Mouse (Mus musculus) lung, postnatal 0 days (tissue): ENCODE results near the gene Fibcd1. TPM values are rescaled to one million over a fixed set of nuclear protein-coding genes. Genes with fewer than 3 reads are reported as not detected.

Experiments
- ATAC-seq: fragments of 200-750 bp; cut with Nextera tagmentation; 2 replicates; pipeline ENCODE4 v1.8.0; 2017; ENCODE audit warnings: moderate library complexity
- DNase-seq: peaks from one replicate; pipeline ENCODE4 v3.0.0-alpha.2; 2016; ENCODE audit warnings: low spot score
- H3K27ac ChIP-seq: fragments of 300-500 bp; sonication (generic); 2 replicates; pipeline ENCODE4 v1.5.1; 2014; ENCODE audit warnings: antibody characterized with exemption, mild to moderate bottlenecking, low read length, mixed read lengths
- H3K27me3 ChIP-seq: fragments of 300-500 bp; sonication (generic); replicated peaks from 2 replicates; pipeline ENCODE4 v1.6.1; 2014; ENCODE audit warnings: low read length, mixed read lengths; ENCODE audit not compliant: insufficient read depth
- H3K36me3 ChIP-seq: fragments of 300-500 bp; sonication (generic); 2 replicates; pipeline ENCODE4 v1.6.1; 2014; ENCODE audit warnings: low read length, mixed read lengths; ENCODE audit not compliant: insufficient read depth
- H3K4me1 ChIP-seq: fragments of 300-500 bp; sonication (generic); 2 replicates; pipeline ENCODE4 v1.6.1; 2014; ENCODE audit warnings: antibody characterized with exemption, low read depth, low read length, mixed read lengths; ENCODE audit not compliant: insufficient read depth
- H3K4me2 ChIP-seq: fragments of 300-500 bp; sonication (generic); replicated peaks from 2 replicates; pipeline ENCODE4 v1.6.1; 2014; ENCODE audit warnings: low read depth, mild to moderate bottlenecking, low read length, moderate library complexity, mixed read lengths
- H3K4me3 ChIP-seq: fragments of 300-500 bp; sonication (generic); 2 replicates; pipeline ENCODE4 v1.5.1; 2014; ENCODE audit warnings: low read depth, low read length
- H3K9ac ChIP-seq: fragments of 300-500 bp; sonication (generic); replicated peaks from 2 replicates; pipeline ENCODE4 v1.6.1; 2014; ENCODE audit warnings: low read depth, mild to moderate bottlenecking
- H3K9me3 ChIP-seq: fragments of 300-500 bp; sonication (generic); 2 replicates; pipeline ENCODE4 v1.6.1; 2016; ENCODE audit warnings: low read length, mixed read lengths
- CTCF ChIP-seq: IDR thresholded peaks from 2 replicates; pipeline ENCODE4 v1.5.1; 2016; ENCODE audit warnings: antibody characterized with exemption, mild to moderate bottlenecking
- EP300 ChIP-seq: IDR thresholded peaks from 2 replicates; pipeline ENCODE4 v1.6.1; 2016; ENCODE audit warnings: antibody characterized with exemption, mild to moderate bottlenecking, control low read depth
- WGBS: fragments of 180-500 bp; shearing (Covaris S2); extraction: QIAGEN DNeasy Blood & Tissue Kit; methylation state at CpG from one replicate; pipeline ENCODE4 v1.1.7; 2014; 5-methylcytosine and 5-hydroxymethylcytosine counted together
- polyA plus RNA-seq: library from polyadenylated mRNA; unstranded; fragments of >200 nt; fragmentation: Nextera tagmentation; extraction: Ambion mirVana; gene quantifications from 2 replicates; pipeline ENCODE4 v1.2.1, GENCODE M21; 2015

Fibcd1 gene
- polyA plus RNA-seq, 1 experiment from 2014 or later: 0.08 TPM

DNA sequence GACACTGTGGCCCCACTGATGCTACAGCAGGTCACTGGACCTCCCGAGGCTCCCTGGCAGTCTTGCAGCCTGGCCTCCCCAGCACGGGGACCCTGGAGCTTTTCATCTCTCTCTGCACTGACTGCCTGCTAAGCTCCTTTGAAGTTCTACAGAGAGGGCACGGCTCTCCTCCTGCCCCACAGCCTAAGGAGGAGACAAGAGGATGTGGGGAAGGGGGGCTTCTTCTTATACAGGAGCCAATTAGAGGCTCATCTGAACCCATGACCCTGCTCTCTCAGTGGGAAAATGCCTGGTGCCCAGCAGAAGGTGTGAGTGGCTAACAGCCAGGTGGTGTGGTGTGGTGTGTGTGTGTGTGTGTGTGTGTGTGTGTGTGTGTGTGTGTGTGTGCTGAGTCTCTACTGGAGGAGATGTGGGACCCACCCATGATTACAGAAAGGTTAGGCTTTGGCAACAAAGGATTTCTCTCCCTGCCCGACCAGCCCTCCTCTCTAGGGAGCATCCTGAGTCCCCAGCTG is 17.4 kb downstream of the Fibcd1 start:
- Histone ChIP-seq H3K36me3 (no peaks in the 10 kb centered on the region), H3K4me3 (no peak overlapping the region), H3K9ac (no peak overlapping the region), H3K4me1 (no peaks in the 10 kb centered on the region; the same call in 1 of the 2 replicates), H3K4me2 (no peak overlapping the region), H3K27me3 (0 out of 2 replicates have a peak, but pooled peaks cover under 1% of the 10 kb centered on the region), H3K27ac (no peak overlapping the region), H3K9me3 (no peaks in the 10 kb centered on the region)
- WGBS: 23% methylated on average over 4 of the region's 4 CpGs
- TF ChIP-seq EP300 (no peak), CTCF (no peak)
- DNase-seq (no peak), ATAC-seq (no peak)

DNA sequence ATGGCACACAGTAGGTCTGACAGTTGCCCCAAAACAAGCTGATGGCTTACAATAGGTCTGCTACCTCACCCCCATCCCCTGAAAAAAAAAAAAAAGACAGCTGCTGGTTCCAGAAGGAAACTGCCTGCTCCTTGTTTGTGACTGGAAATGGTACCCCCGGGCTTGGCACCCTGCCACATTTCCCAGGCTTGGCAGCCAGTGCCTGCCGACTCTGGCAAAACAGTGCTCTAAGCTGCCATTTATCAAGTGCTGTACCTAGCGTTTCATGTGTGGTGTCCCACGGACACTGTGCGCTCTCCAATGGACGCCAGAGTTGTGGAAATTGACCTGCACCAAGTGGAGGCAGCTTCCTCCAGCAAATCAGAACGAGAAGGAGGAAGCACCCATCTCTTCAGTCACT is 17.9 kb downstream of the Fibcd1 start:
- H3K9me3 ChIP-seq: no peaks in the 10 kb centered on the region
- H3K27me3 ChIP-seq: 0 out of 2 replicates have a peak, but pooled peaks cover 3% of the 10 kb centered on the region
- no peak overlapping the region for H3K9ac ChIP-seq
- TF ChIP-seq CTCF (no peak), EP300 (no peak)
- no peak overlapping the region for H3K27ac ChIP-seq
- no peak overlapping the region for H3K4me2 ChIP-seq
- H3K36me3 ChIP-seq: no peaks in the 10 kb centered on the region
- no peak for ATAC-seq
- no peaks in the 10 kb centered on the region; the same call in 1 of the 2 replicates for H3K4me1 ChIP-seq
- H3K4me3 ChIP-seq: no peak overlapping the region
- WGBS: 25% methylated on average over 7 of the region's 7 CpGs
- no peak for DNase-seq

DNA sequence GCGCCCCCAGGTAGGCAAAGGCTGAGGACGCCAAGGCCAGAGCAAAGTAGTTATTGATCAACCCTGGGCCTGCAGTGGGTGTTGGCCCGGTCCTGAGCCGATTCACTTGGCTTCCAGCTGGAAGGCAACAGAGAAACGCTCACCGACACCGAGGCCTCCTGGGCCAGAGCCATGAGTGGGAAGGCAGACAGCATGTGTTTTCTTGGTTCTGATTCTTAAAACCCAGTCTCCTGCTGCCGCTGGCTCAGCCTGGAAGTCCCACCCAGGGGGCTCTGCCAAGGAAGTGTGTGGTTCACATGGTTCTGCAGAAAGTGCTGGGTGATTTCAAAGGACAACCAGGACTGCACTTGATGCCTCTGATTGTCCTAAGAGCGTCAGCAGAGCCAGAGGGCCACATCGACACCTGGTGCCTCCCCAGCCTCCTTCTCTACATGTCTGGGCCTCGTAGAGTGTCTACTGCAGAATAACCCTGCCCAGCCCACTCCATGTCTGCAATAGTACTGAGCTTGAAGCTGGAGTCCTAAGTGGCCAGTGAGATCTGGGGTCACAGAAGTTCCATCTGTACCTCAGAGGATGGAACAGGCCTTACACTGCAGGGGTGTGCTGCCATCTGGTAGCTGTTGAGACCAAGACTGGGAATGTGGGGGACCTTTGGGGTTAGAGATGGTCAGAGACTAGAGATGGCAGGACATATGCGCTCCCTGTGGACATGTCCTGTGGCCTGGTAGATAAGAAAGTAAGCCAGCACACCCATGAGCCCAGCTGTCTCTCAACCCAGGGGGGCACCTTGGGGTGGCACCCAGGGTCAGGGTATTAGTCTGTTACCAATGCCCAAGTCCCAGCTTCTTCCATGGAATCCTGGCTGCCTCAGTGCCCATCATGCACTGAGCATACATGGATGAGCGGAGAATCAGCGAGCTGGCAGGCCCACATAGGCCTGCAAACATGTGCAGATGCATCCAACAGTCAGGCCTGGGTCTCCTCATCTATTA is 19.4 kb downstream of the Fibcd1 start:
- Histone ChIP-seq H3K27ac (no peak overlapping the region), H3K9me3 (no peaks in the 10 kb centered on the region), H3K9ac (no peak overlapping the region), H3K4me3 (no peak overlapping the region), H3K4me2 (no peak overlapping the region), H3K4me1 (no peaks in the 10 kb centered on the region; the same call in 1 of the 2 replicates), H3K36me3 (no peaks in the 10 kb centered on the region), H3K27me3 (0 out of 2 replicates have a peak, but pooled peaks cover 7% of the 10 kb centered on the region)
- no peak for DNase-seq
- no peak for ATAC-seq
- WGBS: 84% methylated on average over 14 of the region's 14 CpGs
- TF ChIP-seq EP300: no peak
- no peak for TF ChIP-seq CTCF

DNA sequence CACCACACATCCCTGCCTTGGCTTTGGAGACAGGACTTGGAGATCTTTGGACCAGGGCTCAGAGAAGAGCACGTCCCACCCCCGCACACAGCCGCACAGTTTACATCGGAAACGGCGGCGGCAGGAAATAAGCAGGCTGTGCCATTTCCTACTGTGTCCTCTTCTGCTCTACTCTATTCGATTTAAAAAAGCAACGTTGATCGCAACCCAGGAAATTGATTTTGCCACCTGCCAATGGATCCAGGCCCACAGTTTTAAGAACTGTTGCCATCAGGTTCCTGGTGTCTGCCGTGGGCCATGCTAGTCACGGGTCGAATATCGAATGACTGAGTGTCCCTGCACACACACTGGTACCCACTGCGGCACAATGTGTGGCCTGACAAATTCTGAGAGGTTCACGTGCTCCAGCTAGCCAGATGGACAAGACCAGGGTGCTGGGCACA is 20.3 kb downstream of the Fibcd1 start:
- Histone ChIP-seq H3K27ac (no peak overlapping the region), H3K9ac (no peak overlapping the region), H3K27me3 (0 out of 2 replicates have a peak, but pooled peaks cover 7% of the 10 kb centered on the region), H3K4me2 (no peak overlapping the region), H3K9me3 (no peaks in the 10 kb centered on the region), H3K4me1 (no peaks in the 10 kb centered on the region; the same call in 1 of the 2 replicates), H3K4me3 (no peak overlapping the region), H3K36me3 (no peaks in the 10 kb centered on the region)
- TF ChIP-seq CTCF: no peak
- no peak for TF ChIP-seq EP300
- 59% methylated on average over 16 of the region's 16 CpGs for WGBS
- ATAC-seq (no peak), DNase-seq (no peak)

DNA sequence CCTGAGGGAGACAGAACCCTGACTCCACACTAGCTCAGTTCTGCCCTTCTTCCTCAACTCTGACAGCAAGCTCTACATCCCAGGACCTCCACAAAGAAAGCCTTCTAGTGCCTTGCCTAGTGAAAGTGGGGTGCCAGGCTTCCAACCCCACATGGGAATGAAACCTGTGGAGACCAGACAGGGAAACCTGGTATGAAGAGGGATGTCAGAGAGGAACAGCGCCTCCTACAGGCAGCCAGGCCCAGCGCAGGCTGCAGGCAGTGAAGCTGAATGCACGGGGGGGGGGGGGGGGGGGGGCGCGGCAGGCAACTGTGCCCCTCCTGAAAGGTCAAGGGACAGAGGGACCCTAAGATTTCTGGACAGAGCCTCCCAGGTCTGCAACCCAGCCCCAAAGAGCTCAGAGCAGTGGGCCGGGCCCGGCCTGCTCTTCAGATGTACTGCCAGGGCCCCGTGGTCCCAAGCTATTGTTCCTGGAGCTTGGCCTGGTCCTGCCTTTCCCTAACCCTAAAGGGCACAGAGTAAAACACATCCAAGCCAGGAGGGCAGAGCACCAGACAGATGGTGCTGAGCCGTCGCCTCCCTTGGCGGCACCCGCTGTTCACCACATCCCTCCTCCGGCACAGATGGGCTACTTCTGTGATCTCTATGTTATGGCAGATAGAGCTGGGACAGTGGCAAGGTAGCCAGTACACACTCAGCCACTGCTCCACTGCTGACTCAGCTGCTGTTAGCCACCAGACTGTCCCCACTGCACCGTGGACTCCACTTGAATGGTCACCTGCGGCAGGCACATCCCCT is 21.7 kb downstream of the Fibcd1 start:
- TF ChIP-seq CTCF (peak; percentile 67), EP300 (no peak)
- H3K9ac ChIP-seq: no peak overlapping the region
- no peaks in the 10 kb centered on the region for H3K9me3 ChIP-seq
- no peak overlapping the region for H3K27ac ChIP-seq
- H3K4me3 ChIP-seq: no peak overlapping the region
- DNase-seq (no peak), ATAC-seq (no peak)
- H3K4me2 ChIP-seq: no peak overlapping the region
- 76% methylated on average over 12 of the region's 15 CpGs for WGBS
- 0 out of 2 replicates have a peak, but pooled peaks cover 7% of the 10 kb centered on the region for H3K27me3 ChIP-seq
- no peaks in the 10 kb centered on the region; the same call in 1 of the 2 replicates for H3K4me1 ChIP-seq
- no peaks in the 10 kb centered on the region for H3K36me3 ChIP-seq
